Mouse (Mus musculus) effector memory CD4-positive, alpha-beta T cell, adult 5 months (primary cell): ENCODE data around the gene Gucy1b1. TPM values are rescaled to one million over a fixed set of nuclear protein-coding genes. Genes with fewer than 3 reads are reported as not detected.

Experiments used
- polyA plus RNA-seq: library from polyadenylated mRNA; unstranded; fragments of 100-300 nt; shearing (Covaris generic); gene quantifications from one replicate; pipeline ENCODE4 v1.2.1, GENCODE M21; 2017

Gene Gucy1b1
- not detected for polyA plus RNA-seq

DNA sequence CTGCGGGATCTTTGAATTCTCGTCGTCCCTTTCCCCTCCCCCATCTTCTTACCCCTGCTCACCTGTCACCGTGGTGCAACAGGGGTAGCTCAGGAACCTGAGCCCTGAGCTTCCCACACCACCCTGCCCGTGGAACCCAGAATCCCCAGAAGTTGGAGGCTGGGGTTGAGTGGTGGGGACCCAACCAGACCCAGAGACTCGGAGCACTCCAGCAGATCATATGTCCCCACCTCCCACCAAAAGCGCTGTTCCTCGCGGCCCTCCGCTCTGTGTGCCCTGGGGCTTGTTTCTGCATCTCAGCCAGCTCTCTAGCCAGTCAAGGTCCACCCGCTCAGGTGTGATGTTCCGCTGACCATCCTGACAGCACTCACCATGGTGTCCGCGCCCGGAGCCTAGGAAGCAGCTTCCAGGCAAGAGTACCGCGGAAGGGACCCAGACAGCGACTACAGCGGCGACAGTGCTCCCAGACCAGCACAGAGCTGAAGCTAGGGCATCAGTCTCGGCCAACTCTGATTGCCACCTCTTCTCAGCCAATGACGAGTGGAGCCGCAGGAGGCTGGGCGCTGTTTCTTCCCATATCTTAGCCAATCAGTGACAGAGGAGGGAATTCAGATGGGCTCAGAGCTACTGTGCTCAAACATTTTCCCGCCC is at the start of gene Gucy1b1:
Gucy1b1 (minus strand) TSS at position 489 of the 651 bp plus-strand sequence.

Other genes with a start within 250 kb of the Gucy1b1 start
- 39.0 TPM for gene Ctso, start 142.1 kb downstream of the Gucy1b1 start, polyA plus RNA-seq
- gene Tdo2, start 98.5 kb downstream of the Gucy1b1 start, polyA plus RNA-seq: 0.32 TPM
- not detected for gene Asic5, start 92.4 kb downstream of the Gucy1b1 start, polyA plus RNA-seq
- gene Gucy1a1, start 71.1 kb upstream of the Gucy1b1 start, polyA plus RNA-seq: 0.26 TPM